Mouse (Mus musculus) midbrain, embryonic 14.5 days (tissue): Measurements from ENCODE around the gene Akt1s1. TPM values are rescaled to one million over a fixed set of nuclear protein-coding genes. Genes with fewer than 3 reads are reported as not detected.

Experiments
- ATAC-seq: fragments of 200-750 bp; cut with Nextera tagmentation; 2 replicates; pipeline ENCODE4 v1.8.0; 2017; ENCODE audit warnings: moderate number of reproducible peaks, moderate library complexity; ENCODE audit not compliant: low FRiP score, low TSS enrichment
- DNase-seq: peaks from one replicate; pipeline ENCODE4 v3.0.0-alpha.2; 2015
- H3K27ac ChIP-seq: fragments of 300-500 bp; sonication (generic); replicated peaks from 2 replicates; pipeline ENCODE4 v1.5.1; 2014; ENCODE audit warnings: mild to moderate bottlenecking, low read depth, low read length, moderate library complexity
- H3K27me3 ChIP-seq: fragments of 300-500 bp; sonication (generic); 2 replicates; pipeline ENCODE4 v1.6.1; 2014; ENCODE audit warnings: low read length, control low read depth, mixed read lengths; ENCODE audit not compliant: control insufficient read depth, insufficient read depth
- H3K36me3 ChIP-seq: fragments of 300-500 bp; sonication (generic); 2 replicates; pipeline ENCODE4 v1.6.1; 2014; ENCODE audit warnings: low read length, control low read depth; ENCODE audit not compliant: control insufficient read depth, insufficient read depth
- H3K4me1 ChIP-seq: fragments of 300-500 bp; sonication (generic); 2 replicates; pipeline ENCODE4 v1.6.1; 2014; ENCODE audit warnings: mild to moderate bottlenecking, antibody characterized with exemption, low read length, control low read depth; ENCODE audit not compliant: control insufficient read depth, insufficient read depth
- H3K4me2 ChIP-seq: fragments of 300-500 bp; sonication (generic); 2 replicates; pipeline ENCODE4 v1.6.1; 2014; ENCODE audit warnings: mild to moderate bottlenecking, low read length, moderate library complexity
- H3K4me3 ChIP-seq: fragments of 300-500 bp; sonication (generic); replicated peaks from 2 replicates; pipeline ENCODE4 v1.5.1; 2014; ENCODE audit warnings: low read depth, low read length
- H3K9ac ChIP-seq: fragments of 300-500 bp; sonication (generic); replicated peaks from 2 replicates; pipeline ENCODE4 v1.6.1; 2014; ENCODE audit warnings: mild to moderate bottlenecking, low read length, moderate library complexity
- H3K9me3 ChIP-seq: fragments of 300-500 bp; sonication (generic); 2 replicates; pipeline ENCODE4 v1.6.1; 2016; ENCODE audit warnings: low read length, control low read depth, mixed read lengths; ENCODE audit not compliant: control insufficient read depth
- WGBS: fragments of 180-500 bp; shearing (Covaris S2); extraction: QIAGEN DNeasy Blood & Tissue Kit; methylation state at CpG from one replicate; pipeline ENCODE4 v1.1.7; 2014; 5-methylcytosine and 5-hydroxymethylcytosine counted together
- polyA plus RNA-seq: library from polyadenylated mRNA; unstranded; fragments of >200 nt; fragmentation: Nextera tagmentation; extraction: Ambion mirVana; gene quantifications from 2 replicates; pipeline ENCODE4 v1.2.1, GENCODE M21; 2014

Gene Akt1s1
- 61.9 and 63.7 TPM in 2 replicates for polyA plus RNA-seq

GRCm38 (mm10) chr7:44848561-44849415 is at the start of gene Akt1s1, which contains the start of gene Tbc1d17:
TSS of gene Akt1s1 (plus strand) at chr7:44848991.
TSS of gene Tbc1d17 (minus strand) at chr7:44849079.
- under 1% methylated on average over 54 of the region's 54 CpGs for WGBS
- Histone ChIP-seq H3K27ac (peak within 1 kb of the TSS; percentile 98), H3K4me3 (peak within 1 kb of the TSS; percentile 81), H3K27me3 (no peaks in the 10 kb centered on the region), H3K9me3 (no peaks in the 10 kb centered on the region), H3K9ac (peak within 1 kb of the TSS; percentile 68), H3K36me3 (peaks cover 48% of the 10 kb centered on the region), H3K4me1 (peaks cover 22% of the 10 kb centered on the region), H3K4me2 (peak within 1 kb of the TSS; percentile 83)
- peak; percentile 99 for DNase-seq
- peak; percentile 87 for ATAC-seq

GRCm38 (mm10) chr7:44808927-44809326 is 39.9 kb upstream of the Akt1s1 start:
- Histone ChIP-seq H3K4me2 (no peak overlapping the region), H3K27me3 (no peaks in the 10 kb centered on the region), H3K4me3 (no peak overlapping the region), H3K9ac (no peak overlapping the region), H3K9me3 (no peaks in the 10 kb centered on the region), H3K4me1 (no peaks in the 10 kb centered on the region), H3K36me3 (no peaks in the 10 kb centered on the region), H3K27ac (no peak overlapping the region)
- 88% methylated on average over 2 of the region's 2 CpGs for WGBS
- DNase-seq (no peak), ATAC-seq (no peak)

DNA sequence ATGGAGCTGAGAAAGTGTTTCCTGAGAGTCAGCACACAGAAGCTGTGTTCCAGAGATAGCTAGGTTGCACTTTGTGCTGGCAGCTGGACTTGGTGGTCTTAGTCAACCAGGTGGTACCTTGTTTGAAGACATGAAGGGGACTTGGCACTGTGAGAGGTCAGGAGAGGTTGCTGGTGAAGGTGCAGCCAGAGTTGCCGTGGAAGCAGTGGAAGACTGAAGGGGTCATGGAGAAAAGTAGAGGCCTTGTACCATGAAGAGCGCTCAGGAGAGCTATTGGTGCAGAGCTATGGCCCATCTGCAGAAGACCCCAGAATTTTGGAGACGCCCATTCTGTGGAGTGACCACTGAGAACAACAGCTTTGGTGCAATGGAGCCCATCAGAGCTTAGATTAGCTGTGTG is 39.3 kb upstream of the Akt1s1 start:
- no peaks in the 10 kb centered on the region for H3K9me3 ChIP-seq
- H3K4me3 ChIP-seq, result no peak overlapping the region
- DNase-seq (no peak), ATAC-seq (no peak)
- 91% methylated on average over 3 of the region's 3 CpGs for WGBS
- no peaks in the 10 kb centered on the region for H3K27me3 ChIP-seq
- H3K4me2 ChIP-seq, result no peak overlapping the region
- no peaks in the 10 kb centered on the region for H3K36me3 ChIP-seq
- H3K9ac ChIP-seq, result no peak overlapping the region
- no peak overlapping the region for H3K27ac ChIP-seq
- H3K4me1 ChIP-seq, result no peaks in the 10 kb centered on the region

- H3K4me3 ChIP-seq, result no peak overlapping the region
- ATAC-seq, result no peak
- 81% methylated on average over 4 of the region's 4 CpGs for WGBS
- H3K4me1 ChIP-seq, result 0 out of 2 replicates have a peak, but pooled peaks cover 6% of the 10 kb centered on the region
- H3K27me3 ChIP-seq, result no peaks in the 10 kb centered on the region
- no peak for DNase-seq
- no peak overlapping the region for H3K9ac ChIP-seq
- H3K4me2 ChIP-seq, result no peak overlapping the region
- no peaks in the 10 kb centered on the region for H3K36me3 ChIP-seq
- H3K27ac ChIP-seq, result no peak overlapping the region
- no peaks in the 10 kb centered on the region for H3K9me3 ChIP-seq
Observed at GRCm38 (mm10) chr7:44810365-44810764, 38.4 kb upstream of the Akt1s1 start.

DNA sequence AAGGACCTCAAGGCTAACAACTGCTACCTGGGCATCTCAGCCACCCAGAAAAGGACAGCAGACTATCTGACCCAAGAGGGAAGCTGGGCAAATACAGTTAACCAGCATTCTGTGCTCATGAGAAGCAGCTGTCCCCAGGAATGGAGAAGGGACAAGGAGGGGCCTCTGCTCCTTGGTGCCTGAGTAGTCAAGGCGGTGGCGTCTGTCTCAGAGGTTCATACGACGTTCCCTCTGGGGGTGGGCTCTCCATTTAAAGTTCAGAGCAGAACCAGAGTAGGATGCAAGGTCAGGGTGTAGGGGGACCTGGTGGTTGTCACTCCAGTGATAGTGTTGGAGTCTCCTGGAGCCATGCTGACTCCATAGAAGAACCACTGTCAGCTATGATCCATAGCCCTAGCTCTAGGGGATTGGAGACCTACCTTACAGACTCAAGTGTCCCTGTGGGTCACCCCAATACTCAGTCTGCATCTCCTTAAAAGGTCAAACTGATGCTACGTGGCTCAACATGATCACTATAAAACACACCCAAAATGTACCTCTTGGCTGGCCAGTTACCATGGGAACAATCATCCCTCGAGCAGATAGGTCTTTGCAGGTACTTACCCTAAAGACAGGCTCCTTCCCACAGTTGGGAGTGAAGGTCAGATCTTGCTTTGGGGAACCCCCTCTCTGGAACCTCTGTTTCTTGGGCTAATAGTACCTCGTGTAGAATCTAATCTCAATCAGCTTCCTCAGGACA is 37.8 kb upstream of the Akt1s1 start:
- Histone ChIP-seq H3K9ac (no peak overlapping the region), H3K4me2 (no peak overlapping the region)
- WGBS, result 92% methylated on average over 7 of the region's 7 CpGs

GRCm38 (mm10) chr7:44812651-44813325 is 36.0 kb upstream of the Akt1s1 start:
- Histone ChIP-seq H3K9ac (no peak overlapping the region), H3K36me3 (no peaks in the 10 kb centered on the region), H3K4me3 (no peak overlapping the region), H3K4me1 (peaks cover 18% of the 10 kb centered on the region), H3K4me2 (no peak overlapping the region), H3K27me3 (no peaks in the 10 kb centered on the region), H3K9me3 (no peaks in the 10 kb centered on the region), H3K27ac (no peak overlapping the region)
- no peak for ATAC-seq
- 94% methylated on average over 20 of the region's 20 CpGs for WGBS
- DNase-seq, result no peak

More for the DNA sequence above, 37.8 kb upstream of the Akt1s1 start:
- Histone ChIP-seq H3K4me1 (0 out of 2 replicates have a peak, but pooled peaks cover 8% of the 10 kb centered on the region), H3K4me3 (no peak overlapping the region), H3K36me3 (no peaks in the 10 kb centered on the region), H3K27me3 (no peaks in the 10 kb centered on the region), H3K9me3 (no peaks in the 10 kb centered on the region), H3K27ac (no peak overlapping the region)
- DNase-seq (no peak), ATAC-seq (no peak)

GRCm38 (mm10) chr7:44813985-44814384 is 34.8 kb upstream of the Akt1s1 start:
- Histone ChIP-seq H3K4me2 (no peak overlapping the region), H3K4me3 (no peak overlapping the region), H3K9ac (no peak overlapping the region), H3K27me3 (no peaks in the 10 kb centered on the region), H3K4me1 (peaks cover 30% of the 10 kb centered on the region), H3K36me3 (no peaks in the 10 kb centered on the region), H3K27ac (no peak overlapping the region), H3K9me3 (no peaks in the 10 kb centered on the region)
- DNase-seq (no peak), ATAC-seq (no peak)
- 92% methylated on average over 3 of the region's 3 CpGs for WGBS

DNA sequence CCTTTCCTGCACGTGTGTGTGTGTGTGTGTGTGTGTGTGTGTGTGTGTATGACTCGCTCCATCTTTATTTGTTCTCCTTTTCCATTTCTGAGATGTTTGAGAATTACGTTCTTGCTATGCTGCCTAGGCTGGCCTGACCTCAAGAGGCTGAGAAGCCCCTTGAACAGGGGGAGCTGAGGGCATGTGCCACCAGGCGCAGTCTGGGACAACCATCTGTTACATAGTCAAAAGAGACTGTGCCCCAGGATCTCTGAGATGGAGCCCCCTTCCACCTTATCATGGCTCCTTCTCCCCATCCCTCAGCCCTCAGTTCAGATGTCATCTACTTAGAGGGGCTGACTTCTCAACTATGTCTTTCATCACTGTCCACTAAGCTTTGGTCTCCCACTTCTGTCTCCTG is 34.4 kb upstream of the Akt1s1 start:
- ATAC-seq (no peak), DNase-seq (no peak)
- H3K9me3 ChIP-seq, result no peaks in the 10 kb centered on the region
- no peak overlapping the region for H3K4me3 ChIP-seq
- no peaks in the 10 kb centered on the region for H3K27me3 ChIP-seq
- no peak overlapping the region for H3K9ac ChIP-seq
- H3K27ac ChIP-seq, result no peak overlapping the region
- no peaks in the 10 kb centered on the region for H3K36me3 ChIP-seq
- H3K4me1 ChIP-seq, result peaks cover 34% of the 10 kb centered on the region
- WGBS, result 91% methylated on average over 4 of the region's 4 CpGs
- H3K4me2 ChIP-seq, result no peak overlapping the region
